Mouse (Mus musculus) midbrain, embryonic 15.5 days (tissue): ENCODE measurements around the gene E030030I06Rik. TPM values are rescaled to one million over a fixed set of nuclear protein-coding genes. Genes with fewer than 3 reads are reported as not detected.
"Not testable (repeated sequence)": the region's sequence is repeated elsewhere in the genome, so short reads cannot be mapped to it uniquely, and the experiment has no call there.

ENCODE experiments used
- ATAC-seq: fragments of 200-750 bp; cut with Nextera tagmentation; replicated peaks from 2 replicates; pipeline ENCODE4 v1.8.0; 2017; ENCODE audit warnings: moderate TSS enrichment
- H3K27ac ChIP-seq: fragments of 300-500 bp; sonication (generic); 2 replicates; pipeline ENCODE4 v1.5.1; 2015; ENCODE audit warnings: mild to moderate bottlenecking, inconsistent platforms
- H3K27me3 ChIP-seq: fragments of 300-500 bp; sonication (generic); replicated peaks from 2 replicates; pipeline ENCODE4 v1.6.1; 2015; ENCODE audit warnings: inconsistent platforms
- H3K36me3 ChIP-seq: fragments of 300-500 bp; sonication (generic); replicated peaks from 2 replicates; pipeline ENCODE4 v1.6.1; 2015; ENCODE audit warnings: inconsistent platforms
- H3K4me1 ChIP-seq: fragments of 300-500 bp; sonication (generic); 2 replicates; pipeline ENCODE4 v1.6.1; 2015; ENCODE audit warnings: inconsistent platforms
- H3K4me2 ChIP-seq: fragments of 300-500 bp; sonication (generic); 2 replicates; pipeline ENCODE4 v1.6.1; 2015; ENCODE audit warnings: inconsistent platforms, mild to moderate bottlenecking, moderate library complexity
- H3K4me3 ChIP-seq: fragments of 300-500 bp; sonication (generic); 2 replicates; pipeline ENCODE4 v1.5.1; 2015; ENCODE audit warnings: mild to moderate bottlenecking, inconsistent platforms
- H3K9ac ChIP-seq: fragments of 300-500 bp; sonication (generic); 2 replicates; pipeline ENCODE4 v1.6.1; 2015; ENCODE audit warnings: mild to moderate bottlenecking, inconsistent platforms
- H3K9me3 ChIP-seq: fragments of 300-500 bp; sonication (generic); 2 replicates; pipeline ENCODE4 v1.6.1; 2016; ENCODE audit warnings: inconsistent platforms
- WGBS: fragments of 180-500 bp; shearing (Covaris S2); methylation state at CpG from one replicate; pipeline ENCODE4 v1.1.7; 2015; ENCODE audit warnings: mixed read lengths; 5-methylcytosine and 5-hydroxymethylcytosine counted together
- polyA plus RNA-seq: library from polyadenylated mRNA; unstranded; fragments of >200 nt; fragmentation: Nextera tagmentation; extraction: Ambion mirVana; gene quantifications from 2 replicates; pipeline ENCODE4 v1.2.1, GENCODE M21; 2015

E030030I06Rik gene
- polyA plus RNA-seq, 1 experiment from 2014 or later, result 4.1 TPM

DNA sequence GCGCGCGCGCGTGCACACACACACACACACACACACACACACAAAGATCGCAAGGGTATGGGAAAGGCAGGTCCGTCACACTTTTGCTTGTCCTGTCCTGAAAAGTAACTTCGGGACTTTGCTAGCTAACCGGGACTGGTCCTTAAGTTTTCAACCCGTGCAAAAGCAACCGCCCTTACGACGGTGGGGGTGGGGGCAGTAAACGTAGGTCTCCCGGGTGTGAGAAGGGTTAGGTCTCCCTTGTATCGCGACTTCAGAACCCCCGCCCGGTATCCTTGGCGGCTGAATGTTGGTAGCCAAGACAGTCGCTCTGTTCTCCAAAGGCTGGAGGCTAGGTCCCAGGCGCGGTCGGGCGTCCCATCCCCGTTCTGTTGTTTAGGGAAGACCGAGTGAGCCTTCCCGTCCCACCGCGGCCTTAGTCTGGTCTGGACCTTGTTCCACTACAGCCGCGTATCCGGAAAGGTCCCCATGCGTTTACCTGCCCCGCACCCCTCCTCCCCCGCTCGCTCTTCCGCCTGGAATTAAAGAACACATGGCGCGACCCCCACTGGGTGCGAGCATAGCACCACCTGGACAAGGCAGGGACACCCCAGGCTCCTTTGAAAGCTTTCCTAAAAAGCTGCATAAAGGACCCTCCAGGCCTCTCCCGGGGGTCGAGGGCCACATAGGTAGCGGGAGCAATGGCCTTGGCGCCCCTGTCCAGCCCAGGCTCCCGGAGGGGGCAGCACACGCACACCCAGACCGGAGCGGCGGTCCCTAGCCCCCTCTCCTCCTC is 808 bp upstream of the E030030I06Rik start:
- peaks cover 35% of the 10 kb centered on the region for H3K4me1 ChIP-seq
- ATAC-seq, result 0 out of 2 replicates have a peak, but pooled peaks have one; percentile 5
- H3K36me3 ChIP-seq, result no peaks in the 10 kb centered on the region
- H3K27me3 ChIP-seq, result peaks cover 24% of the 10 kb centered on the region
- peak overlapping the region; percentile 92 for H3K4me2 ChIP-seq
- H3K9ac ChIP-seq, result no peak overlapping the region
- H3K9me3 ChIP-seq, result no peaks in the 10 kb centered on the region
- peak overlapping the region; percentile 52 for H3K4me3 ChIP-seq
- WGBS, result under 1% methylated on average over 50 of the region's 50 CpGs
- no peak overlapping the region for H3K27ac ChIP-seq

DNA sequence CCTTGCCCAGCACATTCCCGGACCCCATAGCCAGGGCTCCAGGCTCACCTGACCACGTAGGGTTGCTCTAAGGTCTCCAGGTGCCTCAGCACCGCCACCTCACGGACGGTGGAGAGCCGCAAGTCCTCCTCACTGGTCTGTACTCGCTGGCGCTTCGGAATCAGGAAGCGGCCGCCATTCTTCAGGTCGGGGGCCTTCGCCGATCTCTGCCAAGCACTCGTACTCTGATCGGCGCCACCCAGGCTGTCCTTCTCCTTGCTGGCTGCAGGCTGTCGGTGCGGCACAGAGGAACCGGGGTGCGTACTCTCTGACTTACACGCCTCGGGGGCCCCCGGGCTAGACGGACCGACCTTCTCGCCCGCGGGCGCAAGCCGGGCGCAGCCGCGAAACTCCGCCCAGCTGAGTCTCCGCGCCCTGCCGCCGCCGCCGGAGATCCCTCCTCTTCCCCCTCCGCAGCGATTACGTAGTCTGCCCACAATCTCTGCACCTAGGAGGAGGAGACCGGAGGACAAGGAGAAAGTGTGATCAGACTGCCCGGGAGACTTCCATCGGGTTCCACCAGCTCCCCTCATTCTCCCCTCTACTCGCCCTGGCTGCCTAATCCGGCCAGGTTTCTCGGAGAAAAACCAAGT is 513 bp downstream of the E030030I06Rik start:
- peak; percentile 89 for ATAC-seq
- WGBS, result under 1% methylated on average over 50 of the region's 50 CpGs
- H3K4me2 ChIP-seq, result peak overlapping the region; percentile 92

DNA sequence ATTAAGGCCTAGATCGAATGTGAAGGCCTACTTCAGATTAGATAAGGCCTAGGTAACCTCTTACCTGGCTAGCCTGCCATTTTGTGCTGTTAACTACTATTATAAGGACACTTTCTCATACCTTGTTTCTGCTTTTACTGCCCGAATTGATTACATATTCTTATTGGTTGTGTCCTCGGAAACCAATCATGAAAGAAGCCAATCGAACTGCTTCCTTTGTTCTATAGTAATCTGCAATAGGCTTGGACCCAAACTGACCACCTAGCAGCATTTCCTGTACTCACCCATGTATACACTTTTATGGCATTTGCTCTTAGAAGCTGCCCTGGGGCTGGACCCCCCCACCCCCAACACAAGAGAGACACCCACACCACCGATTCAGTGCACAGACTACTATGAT is 6.1 kb downstream of the E030030I06Rik start:
- no peak overlapping the region for H3K27ac ChIP-seq
- no peak for ATAC-seq
- no peaks in the 10 kb centered on the region for H3K4me1 ChIP-seq
- WGBS, result 72% methylated on average over 5 of the region's 5 CpGs
- H3K27me3 ChIP-seq, result no peaks in the 10 kb centered on the region
- no peak overlapping the region for H3K9ac ChIP-seq
- H3K9me3 ChIP-seq, result 0 out of 2 replicates have a peak, but pooled peaks cover 2% of the 10 kb centered on the region
- no peaks in the 10 kb centered on the region for H3K36me3 ChIP-seq
- no peak overlapping the region for H3K4me2 ChIP-seq
- H3K4me3 ChIP-seq, result no peak overlapping the region

More for the DNA sequence above, 513 bp downstream of the E030030I06Rik start:
- Histone ChIP-seq H3K9ac (peak overlapping the region; percentile 45; the same call in 1 of the 2 replicates), H3K4me3 (peak overlapping the region; percentile 52), H3K36me3 (no peaks in the 10 kb centered on the region), H3K27ac (no peak overlapping the region), H3K4me1 (peaks cover 31% of the 10 kb centered on the region), H3K9me3 (no peaks in the 10 kb centered on the region), H3K27me3 (peaks cover 24% of the 10 kb centered on the region)

DNA sequence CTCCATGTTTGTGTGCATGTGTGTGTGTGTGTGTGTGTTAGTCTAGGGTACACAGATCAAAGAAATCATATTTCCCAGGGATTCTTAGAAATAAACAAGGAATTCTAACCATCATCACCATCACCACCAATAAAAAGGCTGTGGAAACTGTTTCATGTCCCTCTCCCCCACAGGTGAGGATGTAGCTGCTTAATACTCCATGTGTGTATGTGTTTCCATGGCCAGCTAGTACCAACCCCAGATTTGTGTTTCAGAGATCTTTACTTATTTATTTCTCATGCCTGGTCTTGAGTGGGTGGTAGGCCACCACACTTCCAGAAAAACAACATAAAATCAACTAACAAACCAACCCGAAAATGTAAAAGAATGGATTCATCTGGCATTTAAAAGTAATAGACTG is 6.9 kb downstream of the E030030I06Rik start:
- not testable (repeated sequence) for H3K36me3 ChIP-seq, H3K4me2 ChIP-seq, H3K27ac ChIP-seq, H3K27me3 ChIP-seq, H3K9ac ChIP-seq, H3K4me1 ChIP-seq, H3K4me3 ChIP-seq, H3K9me3 ChIP-seq, ATAC-seq
- 92% methylated on average over 1 of the region's 1 CpGs for WGBS

DNA sequence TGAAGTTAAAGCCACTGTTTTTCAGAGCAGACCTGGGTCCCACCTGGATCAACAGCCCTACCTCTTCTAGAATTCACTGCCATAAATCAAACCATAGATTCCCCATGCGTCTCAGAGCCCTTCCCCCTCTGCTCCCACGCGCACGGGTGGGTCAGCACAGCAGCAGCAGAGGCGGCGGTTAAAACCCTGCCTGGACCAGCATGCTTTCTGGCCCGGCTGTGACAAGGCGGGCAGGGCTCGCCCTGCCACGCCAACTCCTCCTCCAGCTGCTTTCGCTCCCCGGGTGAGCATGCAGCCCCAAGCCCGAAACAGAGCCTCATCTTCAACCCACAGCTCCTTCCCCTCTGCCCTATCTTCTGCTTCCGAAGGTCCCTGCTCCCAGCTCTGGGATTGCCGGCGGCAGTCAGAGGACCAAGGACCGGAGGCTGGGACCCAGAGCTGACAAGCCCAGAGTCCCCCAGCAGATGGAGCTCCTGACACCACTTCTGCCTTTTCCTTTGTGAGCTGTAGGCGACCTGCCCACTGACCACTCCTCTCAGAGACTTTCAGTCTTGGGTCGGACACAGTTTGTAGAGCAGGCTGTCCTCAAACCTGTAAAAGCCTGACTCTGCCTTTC is 8.3 kb downstream of the E030030I06Rik start:
- peak; percentile 90 for ATAC-seq
- H3K4me2 ChIP-seq, result peak overlapping the region; percentile 85
- no peaks in the 10 kb centered on the region for H3K27me3 ChIP-seq
- H3K9me3 ChIP-seq, result 0 out of 2 replicates have a peak, but pooled peaks cover 2% of the 10 kb centered on the region
- H3K4me1 ChIP-seq, result no peaks in the 10 kb centered on the region
- H3K4me3 ChIP-seq, result peak overlapping the region; percentile 46
- H3K27ac ChIP-seq, result no peak overlapping the region
- H3K9ac ChIP-seq, result peak overlapping the region; percentile 56
- no peaks in the 10 kb centered on the region for H3K36me3 ChIP-seq
- under 1% methylated on average over 19 of the region's 19 CpGs for WGBS

DNA sequence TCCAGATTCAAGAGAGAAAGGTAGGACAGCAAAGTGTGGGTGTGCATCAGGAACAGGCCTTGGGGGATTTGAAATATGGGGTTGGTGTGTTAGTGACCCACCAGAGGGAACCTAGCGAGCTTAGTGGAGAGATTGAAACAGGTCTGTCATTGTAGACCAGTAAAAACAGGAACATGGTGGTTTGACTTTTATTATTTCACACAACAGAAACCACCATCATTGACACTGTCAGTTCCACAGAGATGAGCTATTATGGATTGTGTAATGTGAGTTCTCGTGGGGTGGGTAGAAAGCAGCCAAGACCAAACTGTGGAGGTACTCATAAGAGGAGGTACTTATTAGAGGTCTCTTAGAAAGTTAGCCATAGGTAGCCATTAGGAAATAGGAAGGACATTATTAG is 74.5 kb downstream of the E030030I06Rik start:
- no peak overlapping the region for H3K4me2 ChIP-seq
- no peaks in the 10 kb centered on the region for H3K27me3 ChIP-seq
- H3K9me3 ChIP-seq, result no peaks in the 10 kb centered on the region
- no peak overlapping the region for H3K4me3 ChIP-seq
- no peak for ATAC-seq
- 87% methylated on average over 2 of the region's 2 CpGs for WGBS
- no peak overlapping the region for H3K27ac ChIP-seq
- H3K9ac ChIP-seq, result no peak overlapping the region
- H3K36me3 ChIP-seq, result no peaks in the 10 kb centered on the region
- no peaks in the 10 kb centered on the region for H3K4me1 ChIP-seq

DNA sequence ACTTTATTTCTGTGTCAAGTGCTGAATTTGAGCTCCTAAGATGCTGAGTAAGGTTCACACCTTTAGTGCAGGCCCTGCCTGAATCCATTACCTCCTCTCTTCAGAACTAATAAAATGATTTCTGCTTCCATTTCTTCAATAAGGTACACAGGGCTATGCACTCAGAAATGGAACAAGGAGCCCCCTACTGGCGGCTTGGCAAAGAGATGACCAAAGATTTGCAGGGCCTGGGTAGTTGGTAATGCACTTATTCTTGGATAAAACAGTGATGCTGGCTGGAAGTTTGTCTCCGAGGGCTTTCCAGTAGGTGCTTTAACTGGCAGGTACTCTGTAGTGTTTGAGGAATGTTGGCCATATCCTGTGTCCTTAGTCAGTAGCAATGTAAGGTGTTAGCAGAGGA is 76.3 kb downstream of the E030030I06Rik start:
- no peak overlapping the region for H3K9ac ChIP-seq
- H3K4me2 ChIP-seq, result no peak overlapping the region
- H3K36me3 ChIP-seq, result no peaks in the 10 kb centered on the region
- no peaks in the 10 kb centered on the region for H3K9me3 ChIP-seq
- no peak overlapping the region for H3K27ac ChIP-seq
- ATAC-seq, result no peak
- no peaks in the 10 kb centered on the region for H3K4me1 ChIP-seq
- no peak overlapping the region for H3K4me3 ChIP-seq
- WGBS, result 71% methylated on average over 2 of the region's 2 CpGs
- no peaks in the 10 kb centered on the region for H3K27me3 ChIP-seq

DNA sequence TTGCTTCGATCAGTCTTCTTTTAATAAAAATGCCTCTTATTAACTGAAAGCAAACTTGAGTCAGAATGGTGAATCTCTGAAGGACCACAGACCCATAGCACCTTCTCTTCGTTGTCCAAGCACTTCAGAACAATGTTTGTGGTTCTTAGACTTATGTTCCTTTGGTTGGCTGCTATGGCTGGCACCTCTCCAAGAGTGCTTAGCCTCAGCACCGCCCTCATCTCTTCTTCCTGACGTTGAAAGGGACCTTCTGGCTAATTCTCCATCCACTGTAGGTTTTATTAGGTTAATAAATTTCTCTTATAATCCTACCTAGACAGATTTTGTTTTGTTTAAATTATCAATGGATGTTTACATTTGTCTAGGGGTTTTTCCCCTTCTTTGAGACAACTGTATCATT is 78.5 kb downstream of the E030030I06Rik start:
- no peak for ATAC-seq
- Histone ChIP-seq H3K27ac (no peak overlapping the region), H3K4me1 (no peaks in the 10 kb centered on the region), H3K4me3 (no peak overlapping the region), H3K27me3 (no peaks in the 10 kb centered on the region), H3K9ac (no peak overlapping the region), H3K4me2 (no peak overlapping the region), H3K36me3 (no peaks in the 10 kb centered on the region), H3K9me3 (no peaks in the 10 kb centered on the region)
- 75% methylated on average over 4 of the region's 4 CpGs for WGBS

DNA sequence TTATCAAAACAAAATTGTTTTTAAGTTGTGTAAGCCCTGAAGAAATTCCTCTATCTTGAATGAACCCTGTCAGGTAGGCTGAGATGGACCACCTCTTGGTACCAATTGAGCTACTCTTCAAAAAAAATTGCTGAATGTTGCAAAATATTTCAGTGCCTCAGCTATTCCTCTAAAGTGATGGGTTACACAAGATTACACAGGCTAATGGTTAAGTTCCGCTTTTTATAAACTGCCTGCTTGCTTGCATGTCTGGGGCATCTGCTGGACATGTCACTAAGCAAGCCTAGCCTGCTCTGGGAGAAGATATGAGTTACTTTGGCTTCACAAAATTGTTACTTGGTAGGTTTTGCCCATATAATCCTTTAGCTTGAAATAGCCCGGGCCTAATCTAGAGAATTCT is 78.9 kb downstream of the E030030I06Rik start:
- Histone ChIP-seq H3K27me3 (no peaks in the 10 kb centered on the region), H3K4me2 (no peak overlapping the region), H3K36me3 (no peaks in the 10 kb centered on the region), H3K4me3 (no peak overlapping the region), H3K27ac (no peak overlapping the region), H3K9me3 (no peaks in the 10 kb centered on the region), H3K4me1 (no peaks in the 10 kb centered on the region), H3K9ac (no peak overlapping the region)
- ATAC-seq, result no peak
- 94% methylated on average over 2 of the region's 2 CpGs for WGBS

DNA sequence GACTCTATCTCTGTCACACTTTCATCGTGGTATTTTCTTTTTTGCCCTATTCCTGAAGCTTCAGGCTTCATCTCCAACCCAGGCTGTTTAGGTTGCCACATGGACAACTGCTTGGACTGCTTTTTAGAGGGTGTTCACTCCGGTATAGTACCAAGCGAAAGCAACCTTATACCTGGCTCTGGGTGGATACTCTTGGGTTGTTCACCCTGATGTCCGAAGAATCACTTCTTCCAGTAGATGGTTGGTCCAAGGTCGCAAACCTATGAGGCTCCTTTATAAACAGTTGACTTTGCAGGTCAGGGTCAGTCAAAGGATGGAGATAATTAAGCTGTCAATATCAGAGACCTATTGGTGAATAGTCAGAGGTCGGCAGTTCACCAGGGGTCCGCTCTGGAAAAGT is 81.1 kb downstream of the E030030I06Rik start, which contains the start of gene 4930444G20Rik:
Gene 4930444G20Rik (minus strand): TSS at position 101 of the 400 bp plus-strand sequence.
- H3K4me2 ChIP-seq, H3K4me1 ChIP-seq, H3K36me3 ChIP-seq, H3K27me3 ChIP-seq, ATAC-seq, H3K9ac ChIP-seq, H3K9me3 ChIP-seq, H3K27ac ChIP-seq, H3K4me3 ChIP-seq: not testable (repeated sequence)
- 93% methylated on average over 7 of the region's 7 CpGs for WGBS
